17 mouse cellular contexts compared by ENCODE assay signal in genomic region chr7:63237852-63238516, GRCm38 (mm10). TPM values are rescaled to one million over a fixed set of nuclear protein-coding genes. Genes with fewer than 3 reads are reported as not detected.
A peak's percentile ranks its signal among the peaks of the same experiment; 100 is the strongest.
DNase-seq lines count a peak whose midpoint lies in the region; ATAC-seq and TF ChIP-seq lines count a peak whose summit lies in the region.
"Had no signal": no experiment of that assay in that cellular context is flagged by ENCODE, and none has a peak within 500 bp of the region (broad histone marks: within the 10 kb centered on the region; RNA-seq: fewer than 3 reads in every experiment).

No protein-coding gene starts in this region.

- TF ChIP-seq POLR2A in brain, embryonic 14.5 days (IDR thresholded peaks at IDR 0.05; ENCODE audit: borderline replicate concordance, extremely low read depth, insufficient read depth, insufficient read length, poor library complexity, severe bottlenecking): no peak
- no peak for TF ChIP-seq POLR2A in cerebellum, adult 2 months (IDR thresholded peaks at IDR 0.05; ENCODE audit: borderline replicate concordance, insufficient read depth, low read length)

- no peak overlapping the region for H3K27ac ChIP-seq in cerebellum, adult 2 months (ENCODE audit: insufficient read depth, low read length)
- H3K27ac ChIP-seq: heart, embryonic 15.5 days; hindbrain, embryonic 10.5 days; macrophage had no signal

- WGBS in cerebellum, adult 2 months: 9% methylated on average over 3 of the region's 3 CpGs

- DNase-seq in layer of hippocampus, adult 11-12 months (ENCODE audit: low spot score): peak; percentile 21
- no peak for DNase-seq in layer of hippocampus, adult 9-10 months (ENCODE audit: low spot score)
- DNase-seq in brain, embryonic 14.5 days (ENCODE audit: low read depth): peak; percentile 37
- DNase-seq in cerebellum, adult 2 months: peak; percentile 74 to 84
- peak; percentile 14 for DNase-seq in layer of hippocampus, adult 9-11 months
- no peak for DNase-seq in urinary bladder, adult 18-20 months (ENCODE audit: low spot score in 2 of 2)
- DNase-seq: adrenal gland, postnatal 10 days; heart, adult 11 months; kidney, postnatal 25 days; lung, adult 18-20 months; midbrain, embryonic 14.5 days; thymus, adult 18-20 months had no signal

- H3K27me3 ChIP-seq in cerebellum, adult 2 months (ENCODE audit: control insufficient read depth, insufficient read depth, low read length): no peaks in the 10 kb centered on the region
- H3K27me3 ChIP-seq: heart, embryonic 15.5 days had no signal

- no peak for TF ChIP-seq CTCF in brain, embryonic 14.5 days (IDR thresholded peaks at IDR 0.05; ENCODE audit: borderline replicate concordance, extremely low read depth, insufficient read depth, insufficient read length)
- no peak for TF ChIP-seq CTCF in cerebellum, adult 2 months (IDR thresholded peaks at IDR 0.05; ENCODE audit: borderline replicate concordance, insufficient read depth, low read depth, low read length)

- no peak overlapping the region for H3K4me3 ChIP-seq in cerebellum, adult 2 months (replicated peaks; ENCODE audit: insufficient read depth, low read depth, low read length)
- H3K4me3 ChIP-seq: heart, embryonic 15.5 days; hindbrain, embryonic 10.5 days had no signal

- no peak for ATAC-seq in megakaryocyte, adult 5-6 weeks (ENCODE audit: poor library complexity, severe bottlenecking)
- ATAC-seq: intestine, embryonic 16.5 days had no signal

- H3K4me1 ChIP-seq in cerebellum, adult 2 months (ENCODE audit: control insufficient read depth, insufficient read depth, low read length): no peaks in the 10 kb centered on the region; the same call in 1 of the 2 replicates
- H3K4me1 ChIP-seq: heart, embryonic 15.5 days; hindbrain, embryonic 10.5 days had no signal

RNA-seq across cellular contexts. Expression of gene Chrna7, which starts 25.6 kb away (rescaled TPM):
- polyA plus RNA-seq in brain, embryonic 14.5 days (2012; rRNA removed): 8.1 and 8.3 TPM in 2 replicates
- polyA plus RNA-seq in cerebellum, adult 2 months (2012; rRNA removed): 7.4 and 8.0 TPM in 2 replicates
- not detected in 2 replicates for total RNA-seq in megakaryocyte, adult 5-6 weeks (2015)
- total RNA-seq in megakaryocyte, adult 5-6 weeks (2017): not detected in 2 replicates
- polyA plus RNA-seq: macrophage had no signal

Comparison
In these comparisons a context has a peak if more than half of its experiments do, and no peak if none do; other contexts are left out.
1. DNase-seq: peak in layer of hippocampus, adult 11-12 months (single experiment), brain, embryonic 14.5 days (single experiment), cerebellum, adult 2 months (2 of 2) and layer of hippocampus, adult 9-11 months (single experiment); none in layer of hippocampus, adult 9-10 months (single experiment) and urinary bladder, adult 18-20 months (0 of 2).